Mouse (Mus musculus) heart, postnatal 10 days (tissue): ENCODE results near the gene Nob1. TPM values are rescaled to one million over a fixed set of nuclear protein-coding genes. Genes with fewer than 3 reads are reported as not detected.

Experiments
- DNase-seq, 2 experiments: peaks; one replicate each; pipeline ENCODE4 v3.0.0; 2021
- intact Hi-C: fragments of 180-260 bp; cut with DNase I; formaldehyde crosslinking; loops from one replicate; pipeline ENCODE4 v1.15.1; 2025
- total RNA-seq, 2 experiments: library from RNA; stranded (reverse); gene quantifications; 2 replicates each; pipeline ENCODE4 v1.2.3; 2021

Nob1 gene
- 10 to 100 TPM; 23.3 to 26.1 TPM for total RNA-seq

DNA sequence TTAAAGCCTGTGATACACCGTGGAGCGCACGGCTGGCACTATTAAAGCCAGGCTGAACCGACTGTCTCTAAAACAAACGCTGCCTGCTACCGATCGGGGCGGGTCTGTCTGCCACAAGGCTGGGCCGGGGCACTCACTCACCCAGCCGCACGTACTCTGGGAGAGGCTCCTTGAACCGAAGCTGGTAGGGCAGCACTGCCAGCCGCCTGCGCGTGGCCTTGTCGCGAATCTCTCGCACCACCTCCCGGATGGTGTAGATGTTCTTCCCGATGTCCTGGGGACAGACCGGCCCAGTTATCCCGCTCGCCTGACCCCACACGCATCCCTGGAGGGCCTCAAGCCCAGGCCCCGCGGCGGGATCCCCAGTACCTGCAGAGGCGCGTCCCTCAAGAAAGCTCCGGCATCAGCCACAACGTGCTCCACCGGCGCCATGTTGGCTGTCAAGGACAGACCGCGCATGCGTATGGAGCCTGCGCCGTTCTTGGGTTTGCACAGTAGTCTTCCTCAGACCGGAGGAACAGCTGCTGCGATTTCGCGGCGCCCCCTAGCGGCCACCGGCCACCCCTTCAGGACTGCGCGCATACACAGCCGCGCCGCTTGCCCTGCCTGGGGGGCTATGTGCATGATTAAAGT is at the start of gene Nob1:
Nob1 (minus strand) TSS at position 455 of the 633 bp plus-strand sequence.
- intact Hi-C loops = loop anchor here (1.0 to 5.0 kb wide), 2 partner anchors 38 to 322 kb away; no protein-coding TSS in a partner anchor
- peak; percentile 97 to 98 for DNase-seq

DNA sequence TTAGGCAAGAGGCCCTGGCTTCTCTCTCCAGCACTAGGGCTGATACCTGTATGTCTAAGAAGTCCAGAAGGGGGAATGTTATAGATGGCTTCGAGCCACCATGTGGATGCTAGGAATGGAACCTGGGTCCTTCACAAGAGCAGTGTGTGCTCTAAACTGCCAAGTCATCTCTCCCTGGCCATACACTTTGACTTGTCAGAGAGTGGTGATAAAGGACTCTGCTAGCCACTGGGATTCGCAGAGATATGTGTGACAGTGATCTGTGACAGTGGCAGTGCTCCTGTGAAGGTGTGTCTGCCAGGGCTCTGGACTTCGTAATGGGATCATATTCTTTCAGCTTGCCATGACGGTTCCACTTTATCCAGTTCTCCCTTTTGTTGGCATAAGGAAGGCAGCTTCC is 48.5 kb upstream of the Nob1 start:
- no peak for DNase-seq
- intact Hi-C loops = no loop called here

DNA sequence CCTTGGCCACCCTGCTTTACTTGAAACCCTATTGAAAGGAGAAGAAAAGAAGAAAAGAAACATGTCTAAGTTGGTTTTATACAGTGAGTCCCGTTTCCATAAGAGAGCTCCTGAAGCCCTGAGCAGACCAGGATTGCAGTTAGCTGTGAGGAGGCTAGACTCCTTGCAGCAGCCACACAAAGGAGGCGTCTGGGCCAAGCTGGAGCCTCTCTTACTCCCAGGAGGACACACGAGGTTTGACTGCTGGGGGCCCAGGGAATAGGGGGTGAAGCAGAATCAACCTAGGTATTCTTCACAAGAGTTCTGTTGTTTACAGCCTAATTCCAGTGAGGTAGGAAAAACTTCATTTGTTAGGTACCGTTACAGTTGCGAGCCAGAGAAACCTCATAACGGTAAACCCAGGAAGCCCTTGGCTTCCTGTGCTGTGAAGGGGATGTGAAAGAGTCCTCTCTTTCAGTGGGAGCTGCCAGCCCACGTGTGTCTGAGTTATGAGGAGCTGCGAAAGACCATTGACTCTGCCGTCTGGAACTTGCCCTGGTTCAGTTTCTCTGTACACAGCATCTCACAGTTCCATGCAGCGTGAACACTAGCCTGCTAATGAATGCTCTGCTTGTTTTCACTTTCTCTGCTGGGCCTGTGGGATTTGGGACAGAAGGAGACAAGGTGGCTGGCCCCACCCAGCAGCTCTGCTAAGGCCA is 47.7 kb upstream of the Nob1 start:
- intact Hi-C loops = no loop called here
- no peak for DNase-seq

DNA sequence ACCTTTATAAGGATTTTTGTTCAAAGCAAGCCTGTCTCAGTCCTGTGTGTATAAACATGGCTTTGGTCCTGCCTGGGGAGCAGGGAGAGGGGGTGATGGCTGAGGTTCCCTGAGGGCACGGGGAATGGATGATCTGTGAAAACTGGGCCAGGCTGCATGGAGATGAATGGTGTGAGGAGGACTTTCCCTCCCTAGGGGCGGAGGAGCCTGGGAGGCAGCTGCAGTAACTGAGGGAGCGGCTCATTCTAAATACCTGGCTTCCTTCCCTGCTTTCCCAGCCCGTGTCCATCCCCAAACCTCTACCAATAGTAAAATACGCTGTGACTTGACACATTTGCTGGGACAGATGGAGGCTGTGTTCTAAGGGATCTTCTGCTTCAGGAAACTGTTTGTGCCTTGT is 45.5 kb upstream of the Nob1 start:
- no peak for DNase-seq
- intact Hi-C loops = no loop called here

DNA sequence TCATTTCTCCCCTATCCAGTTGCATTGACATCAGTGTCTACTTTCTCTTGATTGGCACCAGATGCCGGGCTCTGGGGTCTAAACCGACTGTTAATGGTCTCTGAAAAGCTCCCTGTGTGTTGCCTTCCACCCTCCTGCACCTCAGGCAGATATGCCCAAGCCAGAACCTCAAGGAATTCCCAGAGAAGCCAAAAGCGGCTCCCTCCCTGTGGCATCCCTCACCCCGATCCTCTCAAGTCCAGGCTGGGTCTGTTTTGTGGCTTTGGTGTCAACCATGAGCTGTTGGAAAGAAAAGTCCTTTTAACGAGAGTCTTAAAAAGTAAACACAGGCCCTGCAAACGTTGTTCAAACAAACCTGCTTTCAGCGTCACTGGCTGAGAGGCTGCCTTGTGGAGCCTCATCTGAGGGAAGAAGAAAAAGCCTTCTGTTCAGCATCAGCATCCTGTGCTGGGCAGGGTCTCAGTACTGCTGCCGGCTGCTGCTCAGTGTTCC is 44.0 kb upstream of the Nob1 start:
- intact Hi-C loops = no loop called here
- DNase-seq = no peak

DNA sequence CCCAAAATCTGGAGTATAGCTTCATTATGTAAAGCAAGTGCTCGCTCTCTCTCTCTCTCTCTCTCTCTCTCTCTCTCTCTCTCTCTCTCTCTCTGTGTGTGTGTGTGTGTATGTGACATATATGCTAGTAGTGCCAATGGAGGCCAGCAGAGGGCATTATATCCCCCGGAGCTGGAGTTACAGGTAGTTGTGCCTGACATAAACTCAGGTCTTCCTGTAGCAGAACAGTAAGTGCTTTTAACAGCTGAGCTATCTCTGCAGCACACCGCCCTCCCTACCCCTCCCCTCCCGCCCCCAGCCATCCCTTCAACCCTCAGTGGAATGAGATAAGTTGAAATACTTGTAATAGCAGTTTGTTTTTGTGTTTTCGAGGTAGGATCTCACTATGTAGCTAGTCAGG is 41.8 kb upstream of the Nob1 start:
- intact Hi-C loops = no loop called here
- no peak for DNase-seq

DNA sequence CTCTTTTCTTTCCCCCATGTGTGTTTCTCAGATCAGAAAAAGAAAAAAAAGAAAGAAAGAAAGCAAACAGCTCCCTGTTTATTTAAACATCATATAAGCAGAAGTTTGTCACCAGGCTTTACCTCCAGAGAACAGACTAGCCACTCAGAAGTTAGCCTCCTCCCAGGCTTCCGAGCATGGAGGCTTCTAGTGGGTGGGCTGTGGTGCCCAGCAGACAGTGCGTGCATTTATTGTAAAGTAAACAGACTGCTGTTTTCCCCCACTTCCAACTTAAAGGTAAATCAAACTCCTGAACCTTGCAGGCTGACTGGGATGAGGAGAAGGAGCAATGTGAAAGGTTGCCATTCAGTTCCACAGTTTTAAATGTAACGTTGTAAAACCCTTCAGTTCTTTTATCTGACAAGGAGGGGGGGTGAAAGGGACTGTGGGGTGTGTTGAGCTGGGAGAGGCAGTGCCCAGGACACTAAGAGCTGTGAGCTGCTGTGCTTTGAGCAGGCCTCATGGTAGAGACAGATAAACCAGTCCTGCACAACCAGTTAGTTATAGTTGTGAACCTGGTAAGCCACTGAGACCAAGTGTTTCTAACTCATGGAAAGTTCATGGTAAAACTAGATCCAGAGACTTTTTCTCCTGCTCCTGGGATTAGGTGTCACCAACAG is 40.6 kb upstream of the Nob1 start:
- DNase-seq = no peak
- intact Hi-C loops = no loop called here

DNA sequence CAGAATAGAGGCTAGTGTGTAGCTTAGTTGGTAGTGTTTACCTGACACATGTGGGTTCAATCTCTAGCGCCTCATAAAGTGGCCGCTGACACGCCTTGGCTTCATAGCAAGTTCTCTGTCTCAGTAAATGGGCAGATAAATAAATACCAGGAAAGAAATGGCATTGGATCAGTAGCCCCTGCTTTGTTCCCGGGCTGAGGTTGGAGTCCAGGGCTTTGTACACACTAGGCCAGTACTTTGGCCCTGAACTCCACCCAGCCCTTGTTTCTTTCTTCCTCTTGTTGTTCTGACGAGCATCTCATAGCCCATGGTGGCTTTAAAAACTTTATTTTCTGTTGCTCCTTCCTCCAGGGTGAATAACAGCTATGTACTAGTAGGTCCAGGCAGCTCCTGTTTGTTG is 37.6 kb upstream of the Nob1 start:
- intact Hi-C loops = no loop called here
- no peak for DNase-seq

DNA sequence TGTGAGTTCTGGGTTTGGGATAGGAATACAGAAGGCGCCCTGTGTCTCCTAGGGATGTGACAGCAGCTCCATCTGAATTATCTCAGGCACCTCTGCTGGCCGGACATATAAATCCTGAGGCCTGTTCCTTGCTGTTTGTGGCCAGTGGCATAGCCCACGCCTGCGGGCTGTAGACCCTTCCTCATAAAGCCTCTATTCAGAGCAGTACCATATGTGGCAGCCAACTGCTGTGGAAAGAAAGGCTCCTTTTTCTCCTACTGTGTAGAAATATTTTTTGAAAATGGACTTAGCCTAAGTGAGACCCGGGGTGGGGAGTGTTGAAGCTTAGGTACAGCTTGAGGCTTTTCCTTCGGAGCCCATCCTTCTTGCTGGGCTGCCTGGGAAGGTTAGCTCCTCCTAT is 33.4 kb upstream of the Nob1 start:
- DNase-seq = no peak
- intact Hi-C loops = no loop called here

DNA sequence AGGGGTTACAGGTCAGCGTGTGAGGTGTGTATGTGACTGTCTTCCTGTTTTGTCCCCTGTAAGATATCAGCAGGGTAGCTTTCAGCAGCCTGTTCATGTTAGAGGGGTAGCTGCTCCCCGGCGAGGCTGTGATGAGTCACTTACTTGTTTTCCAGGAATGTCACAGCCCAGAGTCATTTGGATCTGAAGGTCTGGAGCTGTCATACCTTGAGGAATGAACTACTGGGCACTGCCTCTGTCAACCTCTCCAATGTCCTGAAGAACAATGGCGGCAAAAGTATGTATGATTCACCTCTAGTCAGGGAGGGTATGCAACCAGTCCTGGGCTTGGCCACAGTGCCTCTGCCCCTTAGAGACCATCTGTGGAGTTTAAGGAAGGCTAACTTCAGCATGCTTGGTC is 32.9 kb upstream of the Nob1 start:
- DNase-seq = no peak
- intact Hi-C loops = no loop called here

DNA sequence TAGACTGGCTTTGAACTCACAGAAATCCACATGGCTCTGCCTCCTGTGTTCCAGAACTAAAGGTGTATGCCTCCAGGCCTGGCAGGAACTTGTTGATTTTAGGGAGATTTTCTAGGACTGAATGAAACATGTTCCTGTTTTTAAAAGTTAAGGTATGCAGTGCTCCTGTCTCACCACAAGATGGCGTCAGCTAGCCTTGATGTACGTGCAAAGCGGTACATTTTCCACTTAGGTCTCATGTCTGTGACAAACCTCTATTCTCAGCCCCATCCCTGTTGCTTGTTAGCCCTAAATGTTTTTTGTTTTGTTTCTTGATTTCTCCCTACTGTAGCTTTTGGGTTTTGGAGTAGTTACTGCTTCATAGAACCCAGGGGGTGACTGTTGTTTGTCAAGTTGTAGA is 30.4 kb upstream of the Nob1 start:
- DNase-seq = peak; percentile 54 to 70
- intact Hi-C loops = loop anchor here (1.0 kb wide), 2 partner anchors 117 to 121 kb away; no protein-coding TSS in a partner anchor

DNA sequence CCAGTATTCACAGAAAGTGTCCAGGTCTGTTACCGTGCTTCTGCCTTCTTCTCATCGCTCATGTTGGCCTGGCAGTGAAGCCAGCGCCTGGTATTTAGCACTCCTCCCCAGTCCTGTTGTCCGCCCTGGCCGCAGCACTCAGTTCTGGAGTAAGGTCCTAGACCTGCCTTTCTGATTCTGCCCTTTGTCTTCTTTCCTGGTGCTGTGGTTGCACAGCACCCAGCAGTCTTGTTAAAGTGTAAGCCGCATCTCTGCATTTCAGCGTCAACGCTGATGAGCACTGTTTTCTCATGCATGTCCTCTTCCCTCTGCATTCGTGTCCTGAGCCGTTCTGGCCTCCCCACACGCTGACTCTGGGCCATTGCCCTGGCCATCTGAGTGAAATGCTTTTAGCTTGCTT is 28.5 kb upstream of the Nob1 start:
- no peak for DNase-seq
- intact Hi-C loops = no loop called here

DNA sequence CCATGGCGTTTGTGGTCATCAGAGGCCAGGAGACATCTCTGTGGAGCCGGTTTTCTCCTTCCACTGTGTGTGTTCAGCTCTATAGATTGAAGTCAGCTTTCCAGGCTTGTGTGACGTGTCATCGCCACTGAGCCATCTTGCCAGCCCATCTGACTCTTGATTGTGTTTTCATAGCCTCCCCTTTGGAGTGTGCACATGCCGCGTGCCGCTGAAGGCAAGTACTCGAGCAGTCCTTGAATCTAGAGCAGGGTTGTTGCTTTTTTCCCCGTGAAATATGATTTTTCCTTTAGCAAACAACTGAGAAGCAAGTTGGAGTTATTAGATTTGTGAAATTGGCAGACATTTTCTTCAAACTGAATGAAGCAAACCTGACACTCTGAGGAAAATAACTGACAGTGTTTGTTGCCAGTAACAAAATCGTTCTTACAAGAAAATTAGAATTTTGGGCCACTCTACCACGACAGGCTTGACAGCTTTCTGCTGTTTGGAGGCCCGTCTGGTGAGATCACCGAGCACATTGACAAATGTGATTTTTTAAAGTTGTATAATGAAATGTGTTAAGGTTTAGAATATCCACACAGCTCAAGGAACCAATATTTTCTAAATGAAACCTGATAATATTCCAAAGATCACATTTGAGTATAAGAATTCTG is 26.7 kb upstream of the Nob1 start:
- intact Hi-C loops = no loop called here
- DNase-seq = peak in 1 of 2 experiments; percentile 27

DNA sequence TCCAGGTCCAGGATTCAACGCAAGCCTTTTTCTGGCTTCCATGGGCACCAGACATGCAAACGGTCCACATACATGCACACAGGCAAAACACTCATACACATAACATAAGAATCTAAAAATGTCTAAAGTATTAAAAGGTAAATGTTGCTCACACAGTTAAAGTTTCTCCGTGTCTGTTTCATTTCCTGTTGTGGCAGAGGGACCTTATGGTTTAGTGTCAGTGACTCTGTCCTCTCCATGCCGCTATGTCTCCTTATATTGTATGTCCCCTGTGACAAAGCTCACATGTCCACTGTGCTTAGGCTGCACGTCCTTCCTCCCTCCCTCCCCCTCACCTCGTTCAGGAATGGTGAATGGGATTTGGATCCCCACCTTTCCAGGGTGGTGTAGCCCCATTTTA is 24.8 kb upstream of the Nob1 start:
- no peak for DNase-seq
- intact Hi-C loops = no loop called here

DNA sequence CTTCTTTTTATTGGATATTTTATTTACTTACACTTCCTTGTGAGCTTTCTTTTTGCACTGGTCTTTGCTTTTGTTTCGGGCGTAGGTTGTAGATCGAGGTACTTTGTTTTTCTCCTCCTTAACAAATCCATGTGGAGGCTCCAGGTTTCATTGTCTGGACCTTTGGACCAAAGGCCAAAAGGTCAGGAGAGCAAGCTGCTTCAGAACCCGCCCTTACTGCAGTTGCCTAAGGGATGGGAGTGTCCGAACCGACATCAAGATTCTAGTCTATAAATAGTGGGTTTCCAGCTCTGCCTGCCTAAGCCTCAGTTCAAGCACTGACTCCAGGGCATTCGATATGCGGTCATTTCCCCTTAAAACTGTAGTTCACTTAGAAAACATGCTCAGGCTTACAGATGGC is 24.3 kb upstream of the Nob1 start:
- intact Hi-C loops = no loop called here
- no peak for DNase-seq

DNA sequence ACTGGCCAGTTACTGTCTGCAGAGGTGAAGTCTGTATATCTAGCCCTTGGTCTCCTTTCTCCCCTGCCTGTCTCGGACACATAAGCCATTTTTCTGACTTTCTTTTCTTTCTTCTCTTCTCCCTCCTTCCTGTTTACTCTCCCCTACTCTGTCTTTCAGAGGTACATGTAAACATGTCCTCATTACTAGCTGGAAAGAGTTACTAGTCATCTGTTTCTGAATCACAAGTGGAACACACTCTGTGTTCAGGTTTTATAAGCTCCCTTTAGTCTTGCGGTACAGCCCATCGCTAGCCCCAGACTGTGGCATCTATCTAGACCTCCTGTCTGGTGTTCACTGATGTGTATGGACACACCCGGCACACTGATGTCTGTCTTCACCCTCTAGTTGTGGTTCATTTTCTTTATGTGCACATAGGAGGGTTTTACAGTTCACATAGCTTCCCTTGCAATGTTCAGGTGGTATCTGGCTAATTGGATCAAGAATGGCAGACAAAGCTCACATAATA is 23.6 kb upstream of the Nob1 start:
- intact Hi-C loops = no loop called here
- no peak for DNase-seq

DNA sequence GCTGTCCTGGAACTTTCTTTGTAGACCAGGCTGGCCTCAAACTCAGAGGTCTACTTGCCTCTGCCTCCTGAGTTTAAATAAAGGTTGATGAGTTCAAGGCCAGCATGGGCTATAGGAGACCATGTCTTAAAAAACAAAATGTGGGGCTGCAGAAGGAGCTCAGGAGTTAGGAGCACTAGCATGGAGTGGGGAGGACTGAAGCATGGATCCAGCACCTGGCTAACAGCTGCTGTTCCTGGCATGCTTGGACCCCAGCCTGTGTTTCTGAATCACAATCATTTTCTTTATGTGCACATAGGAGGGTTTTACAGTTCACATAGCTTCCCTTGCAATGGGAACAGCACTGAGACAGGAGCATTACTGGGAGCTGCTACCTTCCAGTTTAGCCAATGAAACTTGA is 22.9 kb upstream of the Nob1 start:
- intact Hi-C loops = no loop called here
- no peak for DNase-seq

DNA sequence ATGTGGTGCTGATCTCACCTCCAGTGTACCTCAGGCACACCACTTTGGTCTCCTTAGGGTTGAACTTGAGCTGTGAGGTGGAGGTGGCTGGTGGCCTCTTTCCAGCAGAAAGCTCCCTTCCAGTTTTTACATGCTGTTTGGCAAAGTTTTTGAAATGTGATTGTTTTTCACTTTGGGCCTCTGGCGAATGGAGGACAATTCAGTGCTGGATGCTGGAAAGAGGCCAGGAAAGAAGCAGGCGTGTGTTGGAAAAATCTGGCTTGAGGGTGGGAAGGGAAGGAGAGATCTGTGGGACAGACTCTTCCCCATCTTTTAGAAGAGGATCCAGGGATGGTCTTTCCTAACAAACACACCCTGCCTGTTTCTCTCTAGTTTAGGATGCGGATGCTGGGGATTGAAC is 19.8 kb upstream of the Nob1 start:
- DNase-seq = peak; percentile 43 to 59
- intact Hi-C loops = no loop called here

DNA sequence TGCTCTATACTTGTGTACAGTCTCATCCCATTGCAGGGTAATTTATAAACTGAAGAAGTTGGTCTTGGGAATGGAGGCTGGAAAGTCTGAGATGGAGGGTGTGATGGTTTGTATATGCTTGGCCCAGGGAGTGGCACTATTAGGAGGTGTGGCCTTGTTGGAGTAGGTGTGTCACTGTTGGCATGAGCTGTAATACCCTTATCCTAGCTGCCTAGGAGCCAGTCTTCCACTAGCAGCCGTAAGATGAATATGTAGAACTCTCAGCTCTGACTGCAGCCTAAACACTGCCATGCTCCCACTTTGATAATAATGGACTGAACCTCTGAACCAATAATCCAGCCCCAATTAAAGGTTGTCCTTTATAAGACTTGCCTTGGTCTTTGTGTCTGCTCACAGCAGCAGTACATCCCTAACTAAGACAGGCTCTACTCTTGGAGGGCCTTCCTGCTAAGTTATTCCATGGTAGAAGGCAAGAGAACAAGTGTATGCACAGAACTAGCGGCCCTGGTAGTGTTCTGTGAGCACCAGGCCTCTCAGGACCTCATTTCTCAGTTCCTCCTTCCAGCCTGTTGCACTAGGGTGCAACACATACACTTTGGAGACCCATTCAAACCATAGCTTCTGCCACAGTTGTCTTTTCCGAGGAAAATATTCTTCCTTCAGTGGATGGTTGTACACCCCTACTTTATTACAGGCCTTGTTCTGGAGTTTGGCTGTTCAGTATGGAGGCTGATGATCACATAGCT is 15.2 kb upstream of the Nob1 start:
- DNase-seq = no peak
- intact Hi-C loops = no loop called here

DNA sequence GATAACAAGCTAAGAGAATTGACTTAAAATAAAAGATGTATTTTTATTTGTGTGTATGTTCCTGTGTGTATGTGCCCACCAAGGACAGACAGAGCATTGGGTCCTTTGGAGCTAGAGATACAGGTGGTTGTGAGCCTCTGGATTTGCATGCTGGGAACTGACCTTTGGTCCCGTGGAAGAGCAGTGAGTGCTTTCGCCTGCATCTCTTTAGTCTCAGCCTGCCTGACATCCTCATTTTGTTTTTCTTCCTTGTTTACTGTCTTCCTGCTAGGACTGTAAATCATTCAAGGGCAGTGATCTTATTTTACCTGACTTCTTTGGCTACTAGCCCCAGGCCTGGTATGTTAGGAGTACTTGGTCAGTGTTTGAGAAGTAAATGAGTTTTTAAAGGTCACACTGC is 12.9 kb upstream of the Nob1 start:
- DNase-seq = no peak
- intact Hi-C loops = no loop called here
